Mouse (Mus musculus) adrenal gland, postnatal 25 days (tissue): Measurements from ENCODE around the gene Obox8. TPM values are rescaled to one million over a fixed set of nuclear protein-coding genes. Genes with fewer than 3 reads are reported as not detected.

Source experiments
- DNase-seq: peaks from one replicate; pipeline ENCODE4 v3.0.0; 2021; ENCODE audit warnings: mixed read lengths
- long read RNA-seq: library from polyadenylated mRNA; stranded (forward); transcript quantifications from one replicate; pipeline ENCODE4 v2.0.0, GENCODE M21; 2021
- total RNA-seq: library from RNA; stranded (reverse); gene quantifications from 2 replicates; pipeline ENCODE4 v1.2.3, GENCODE M21; 2021

Obox8 gene
- not detected in 2 replicates for total RNA-seq
- long read RNA-seq = 0 reads

- no peak for DNase-seq
These were observed at the start of gene Obox8 for GRCm38 (mm10) chr7:14333457-14333856. TSS of gene Obox8 (minus strand) at chr7:14333557.

DNA sequence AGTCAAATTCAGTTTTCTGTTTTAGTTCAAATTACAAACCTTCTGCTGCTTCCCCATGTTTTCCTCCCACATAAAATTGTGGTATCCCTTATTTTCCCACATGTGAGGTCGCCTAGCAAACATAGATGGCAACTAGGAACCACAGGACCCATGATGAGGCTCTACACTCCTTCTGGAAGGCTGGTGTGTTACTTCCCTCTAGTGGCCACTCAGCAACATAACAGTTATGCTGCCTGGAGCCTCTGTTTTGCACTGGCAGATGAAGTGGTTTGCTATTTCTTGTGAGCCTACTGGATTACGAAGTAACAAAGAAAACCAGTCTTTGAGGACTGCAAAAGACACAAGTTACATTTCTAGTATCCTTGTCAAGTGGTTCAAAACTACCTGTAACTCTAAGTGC, 16.1 kb downstream of the Obox8 start:
- no peak for DNase-seq

GRCm38 (mm10) chr7:14308671-14309070, 24.7 kb downstream of the Obox8 start:
- DNase-seq = no peak

GRCm38 (mm10) chr7:14307571-14307970, 25.8 kb downstream of the Obox8 start:
- no peak for DNase-seq

Other genes with a start within 250 kb of the Obox8 start
- gene Sult2a3, start 210.5 kb downstream of the Obox8 start, total RNA-seq = not detected in 2 replicates
- gene Sult2a6, start 78.7 kb downstream of the Obox8 start, total RNA-seq = not detected in 2 replicates
- gene Sult2a8, start 113.2 kb upstream of the Obox8 start, total RNA-seq = 3.0 TPM in 1 of 2 replicates, not detected in the other
- not detected in 2 replicates for gene Sult2a7, start 160.7 kb upstream of the Obox8 start, total RNA-seq
- not detected in 2 replicates for gene Vmn1r90, start 229.9 kb upstream of the Obox8 start, total RNA-seq